In genomic region chr16:18628206-18628947, GRCm38 (mm10) we compare ENCODE assay signal across 9 mouse cellular contexts. TPM values are rescaled to one million over a fixed set of nuclear protein-coding genes. Genes with fewer than 3 reads are reported as not detected.
A peak's percentile ranks its signal among the peaks of the same experiment; 100 is the strongest.
DNase-seq lines count a peak whose midpoint lies in the region; ATAC-seq and TF ChIP-seq lines count a peak whose summit lies in the region.
"Had no signal": no experiment of that assay in that cellular context is flagged by ENCODE, and none has a peak within 500 bp of the region (broad histone marks: within the 10 kb centered on the region; RNA-seq: fewer than 3 reads in every experiment).

No protein-coding gene starts in this region.

- TF ChIP-seq POLR2A in cortical plate, adult 2 months (IDR thresholded peaks at IDR 0.05; ENCODE audit: extremely low read depth, insufficient read depth, low read length), result 0 out of 2 replicates have a peak, but pooled peaks have one; percentile 41

- no peaks in the 10 kb centered on the region for H3K36me3 ChIP-seq in heart, embryonic 11.5 days (ENCODE audit: control insufficient read depth, insufficient read depth, low read length)
- H3K36me3 ChIP-seq in neural tube, embryonic 14.5 days (ENCODE audit: control insufficient read depth, insufficient read depth, low read length), result peaks cover 18% of the 10 kb centered on the region

- H3K9ac ChIP-seq in heart, embryonic 11.5 days (ENCODE audit: low read depth, low read length), result no peak overlapping the region
- peak overlapping the region; percentile 96 for H3K9ac ChIP-seq in neural tube, embryonic 14.5 days (replicated peaks; ENCODE audit: low read depth, low read length)

- peaks cover 14% of the 10 kb centered on the region for H3K4me1 ChIP-seq in heart, embryonic 11.5 days (ENCODE audit: control insufficient read depth, insufficient read depth, low read length)
- H3K4me1 ChIP-seq in cortical plate, adult 2 months (ENCODE audit: control insufficient read depth, insufficient read depth, low read length), result peaks cover 3% of the 10 kb centered on the region
- H3K4me1 ChIP-seq in neural tube, embryonic 14.5 days (ENCODE audit: control insufficient read depth, insufficient read depth, low read length), result peaks cover 21% of the 10 kb centered on the region

- TF ChIP-seq CTCF in cortical plate, adult 2 months (IDR thresholded peaks at IDR 0.05; ENCODE audit: extremely low read depth, insufficient read depth, low read length), result no peak

- no peak for DNase-seq in heart, postnatal 14 days
- peak; percentile 81 for DNase-seq in 3T3-L1 (ENCODE audit: low read depth, low spot score)
- peak; percentile 7 for DNase-seq in induced T-regulatory cell, adult 2 months (ENCODE audit: low read depth)
- DNase-seq in ovary, postnatal 36 days (ENCODE audit: low spot score), result no peak

- intact Hi-C loops in heart, postnatal 14 days (cut with DNase I), result loop anchor here (5.0 kb wide), 3 partner anchors 49 to 229 kb away; no protein-coding TSS in a partner anchor

- no peaks in the 10 kb centered on the region for H3K9me3 ChIP-seq in heart, embryonic 11.5 days (replicated peaks; ENCODE audit: control insufficient read depth, low read length)
- no peaks in the 10 kb centered on the region for H3K9me3 ChIP-seq in neural tube, embryonic 14.5 days (ENCODE audit: control insufficient read depth, low read length)

- peak overlapping the region; percentile 98 for H3K4me2 ChIP-seq in heart, embryonic 11.5 days
- H3K4me2 ChIP-seq in neural tube, embryonic 14.5 days (ENCODE audit: low read depth, low read length), result peak overlapping the region; percentile 68

- 69% methylated on average over 7 of the region's 7 CpGs for WGBS in heart, embryonic 11.5 days (ENCODE audit: insufficient replicate concordance)
- 46% methylated on average over 7 of the region's 7 CpGs for WGBS in neural tube, embryonic 14.5 days

- H3K27ac ChIP-seq in heart, embryonic 11.5 days (ENCODE audit: low read depth, low read length), result no peak overlapping the region
- peak overlapping the region; percentile 20; the same call in 1 of the 2 replicates for H3K27ac ChIP-seq in cortical plate, adult 2 months (ENCODE audit: insufficient read depth, low read length)
- H3K27ac ChIP-seq in neural tube, embryonic 14.5 days (ENCODE audit: low read depth, low read length), result peak overlapping the region; percentile 90; the same call in 1 of the 2 replicates

- no peak for ATAC-seq in heart, embryonic 11.5 days (replicated peaks; ENCODE audit: insufficient number of reproducible peaks, low FRiP score, low TSS enrichment)
- peak; percentile 5; the same call in 1 of the 2 replicates for ATAC-seq in neural tube, embryonic 14.5 days (ENCODE audit: low read depth)
- ATAC-seq in erythroid progenitor cell, adult 5-6 weeks (replicated peaks; ENCODE audit: low FRiP score, poor library complexity, severe bottlenecking), result no peak

- peaks cover 71% of the 10 kb centered on the region for H3K27me3 ChIP-seq in heart, embryonic 11.5 days (ENCODE audit: control insufficient read depth, insufficient read depth, low read length)
- H3K27me3 ChIP-seq in neural tube, embryonic 14.5 days (ENCODE audit: control insufficient read depth, insufficient read depth, low read length), result peaks cover 27% of the 10 kb centered on the region

- peak overlapping the region; percentile 76; the same call in 1 of the 2 replicates for H3K4me3 ChIP-seq in heart, embryonic 11.5 days (ENCODE audit: low read depth, low read length)
- H3K4me3 ChIP-seq in cortical plate, adult 2 months (ENCODE audit: insufficient read depth, low read length), result peak overlapping the region; percentile 90
- peak overlapping the region; percentile 85 for H3K4me3 ChIP-seq in neural tube, embryonic 14.5 days (ENCODE audit: low read depth, low read length)

RNA-seq across cellular contexts. Expression of gene Sept5, which starts 1.4 kb away (rescaled TPM):
- polyA plus RNA-seq in heart, embryonic 11.5 days (2014; fragmentation: Nextera tagmentation; extraction: Ambion mirVana), result 6.2 and 8.3 TPM in 2 replicates
- total RNA-seq in heart, postnatal 14 days (2021), result 1 to 10 TPM; 6.7 to 7.6 TPM
- polyA plus RNA-seq in cortical plate, adult 2 months (2012; rRNA removed), result 999 TPM in 2 replicates
- polyA plus RNA-seq in neural tube, embryonic 14.5 days (2014; fragmentation: Nextera tagmentation; extraction: Ambion mirVana), result 179 and 183 TPM in 2 replicates
- 2.1 and 7.6 TPM in 2 replicates for total RNA-seq in erythroid progenitor cell, adult 5-6 weeks (2015; ENCODE audit: low replicate concordance)
- 11.2 TPM in 1 of 2 replicates, not detected in the other for total RNA-seq in erythroid progenitor cell, adult 5-6 weeks (2017; ENCODE audit: low replicate concordance)

RNA-seq across cellular contexts. Expression of gene Gm49601, which starts 2.1 kb away (rescaled TPM):
- 0.73 and 1.0 TPM in 2 replicates for polyA plus RNA-seq in heart, embryonic 11.5 days (2014; fragmentation: Nextera tagmentation; extraction: Ambion mirVana)
- 1 to 10 TPM; 2.8 to 4.0 TPM for total RNA-seq in heart, postnatal 14 days (2021)
- 156 and 173 TPM in 2 replicates for polyA plus RNA-seq in cortical plate, adult 2 months (2012; rRNA removed)
- 8.3 and 10.7 TPM in 2 replicates for polyA plus RNA-seq in neural tube, embryonic 14.5 days (2014; fragmentation: Nextera tagmentation; extraction: Ambion mirVana)
- total RNA-seq in erythroid progenitor cell, adult 5-6 weeks (2015; ENCODE audit: low replicate concordance), result 6.1 TPM in 1 of 2 replicates, not detected in the other
- 4.2 TPM in 1 of 2 replicates, not detected in the other for total RNA-seq in erythroid progenitor cell, adult 5-6 weeks (2017; ENCODE audit: low replicate concordance)

RNA-seq across cellular contexts. Expression of gene Gp1bb, which starts 6.2 kb away (rescaled TPM):
- 8.3 and 8.6 TPM in 2 replicates for polyA plus RNA-seq in heart, embryonic 11.5 days (2014; fragmentation: Nextera tagmentation; extraction: Ambion mirVana)
- under 1 TPM in 1 of 2 experiments, not detected in 1; 0.29 TPM for total RNA-seq in heart, postnatal 14 days (2021)
- 4.5 and 4.6 TPM in 2 replicates for polyA plus RNA-seq in cortical plate, adult 2 months (2012; rRNA removed)
- polyA plus RNA-seq in neural tube, embryonic 14.5 days (2014; fragmentation: Nextera tagmentation; extraction: Ambion mirVana), result 11.5 and 14.1 TPM in 2 replicates
- 1.7 TPM in 1 of 2 replicates, not detected in the other for total RNA-seq in erythroid progenitor cell, adult 5-6 weeks (2015; ENCODE audit: low replicate concordance)
- 0.51 TPM in 1 of 2 replicates, not detected in the other for total RNA-seq in erythroid progenitor cell, adult 5-6 weeks (2017; ENCODE audit: low replicate concordance)
- total RNA-seq: ES-E14 had no signal

RNA-seq across cellular contexts. Expression of gene Tbx1, which starts 37.9 kb away (rescaled TPM):
- polyA plus RNA-seq in heart, embryonic 11.5 days (2014; fragmentation: Nextera tagmentation; extraction: Ambion mirVana), result 1.2 and 1.4 TPM in 2 replicates
- total RNA-seq in heart, postnatal 14 days (2021), result under 1 TPM; 0.48 to 0.76 TPM
- 2.1 and 3.6 TPM in 2 replicates for polyA plus RNA-seq in cortical plate, adult 2 months (2012; rRNA removed)
- polyA plus RNA-seq in neural tube, embryonic 14.5 days (2014; fragmentation: Nextera tagmentation; extraction: Ambion mirVana), result 0.64 and 1.5 TPM in 2 replicates
- total RNA-seq in erythroid progenitor cell, adult 5-6 weeks (2015; ENCODE audit: low replicate concordance), result not detected in 2 replicates
- not detected in 2 replicates for total RNA-seq in erythroid progenitor cell, adult 5-6 weeks (2017; ENCODE audit: low replicate concordance)

Comparison
In these comparisons a context has a peak if more than half of its experiments do, and no peak if none do; other contexts are left out.
1. DNase-seq: peak in 3T3-L1 (single experiment) and induced T-regulatory cell, adult 2 months (single experiment); none in heart, postnatal 14 days (0 of 2) and ovary, postnatal 36 days (single experiment).
2. RNA of gene Sept5, which starts 1.4 kb away (polyA plus RNA-seq): 999 TPM in cortical plate, adult 2 months and 179 to 183 TPM in neural tube, embryonic 14.5 days; 6.2 to 8.3 TPM in heart, embryonic 11.5 days; every median in the first group is over 10 times any median in the second.
3. RNA of gene Gm49601, which starts 2.1 kb away (polyA plus RNA-seq): 156 to 173 TPM in cortical plate, adult 2 months; 8.3 to 10.7 TPM in neural tube, embryonic 14.5 days and 0.73 to 1.0 TPM in heart, embryonic 11.5 days; every median in the first group is over 10 times any median in the second.
4. Peak in every context shown above with its lines, with median percentiles within 50 percentile points of each other: H3K4me3 ChIP-seq.